Mouse (Mus musculus): ENCODE results near the gene Taar7d. TPM values are rescaled to one million over a fixed set of nuclear protein-coding genes. Genes with fewer than 3 reads are reported as not detected.

The Taar7d gene
- polyA plus RNA-seq, 1 experiment = not detected

DNA sequence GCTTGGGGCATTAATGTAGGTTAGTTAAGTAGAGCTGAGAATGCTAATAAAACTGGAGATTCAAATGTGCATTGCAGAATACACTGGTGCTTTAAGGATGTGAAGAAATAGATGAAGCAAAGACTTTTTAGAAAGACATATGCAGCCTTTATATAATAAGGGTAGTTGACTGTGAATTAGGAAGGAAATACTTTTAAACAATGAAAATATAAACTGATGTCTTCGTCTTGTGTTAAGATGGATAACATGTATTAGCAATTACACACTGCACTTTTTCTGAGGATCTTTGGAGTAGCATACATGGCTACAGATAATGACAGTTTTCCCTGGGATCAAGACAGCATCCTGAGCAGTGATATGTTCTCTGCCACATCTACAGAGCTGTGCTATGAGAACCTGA is 27.4 kb upstream of the Taar7d start, which contains the start of gene Taar7b:
Gene Taar7b (plus strand): TSS at position 301 of the 400 bp plus-strand sequence.
- no peak within 1 kb of the TSS for H3K4me3 ChIP-seq (ENCODE audit: low read depth, low read length)
- no peaks in the 10 kb centered on the region for H3K9me3 ChIP-seq (replicated peaks; ENCODE audit: control insufficient read depth, insufficient read depth, low read length, poor library complexity, severe bottlenecking)
- no peaks in the 10 kb centered on the region for H3K36me3 ChIP-seq (ENCODE audit: control insufficient read depth, insufficient read depth, low read length, poor library complexity, severe bottlenecking)
- H3K9ac ChIP-seq (ENCODE audit: low read depth, poor library complexity, severe bottlenecking) = no peak within 1 kb of the TSS
- no peaks in the 10 kb centered on the region for H3K27me3 ChIP-seq (ENCODE audit: control insufficient read depth, insufficient read depth, low read length, poor library complexity, severe bottlenecking)
- H3K27ac ChIP-seq (ENCODE audit: insufficient read depth, low read length) = no peak within 1 kb of the TSS
- H3K4me1 ChIP-seq (ENCODE audit: control insufficient read depth, insufficient read depth, low read length) = no peaks in the 10 kb centered on the region
- TF ChIP-seq CTCF (IDR thresholded peaks at IDR 0.05; ENCODE audit: low read depth, low read length) (no peak), POLR2A (IDR thresholded peaks at IDR 0.05; ENCODE audit: insufficient read depth, low read length) (no peak), EP300 (IDR thresholded peaks at IDR 0.05; ENCODE audit: insufficient read depth, low read depth, low read length) (no peak)

DNA sequence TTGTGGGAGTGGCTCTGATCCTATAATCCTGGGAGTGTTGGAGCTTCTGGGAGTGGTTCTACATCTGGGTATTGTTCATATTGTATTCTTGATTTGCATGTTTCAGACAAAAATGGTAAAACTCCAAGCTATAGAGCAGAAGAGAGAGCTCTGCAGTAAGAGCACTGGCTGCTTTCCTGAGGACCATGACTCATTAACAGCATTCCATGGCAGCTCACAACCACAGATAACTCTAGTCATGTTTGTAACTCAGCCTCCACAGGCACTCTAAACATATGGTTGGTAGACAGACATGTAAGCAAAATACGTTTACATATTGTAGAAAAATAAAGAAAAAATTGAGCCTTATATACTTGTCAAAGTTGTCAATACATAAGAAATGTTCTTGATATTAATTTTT is 20.6 kb upstream of the Taar7d start:
- no peak overlapping the region for H3K9ac ChIP-seq (ENCODE audit: low read depth, poor library complexity, severe bottlenecking)

GRCm38 (mm10) chr10:24007034-24007433 is 20.0 kb upstream of the Taar7d start:
- Histone ChIP-seq H3K27ac (ENCODE audit: insufficient read depth, low read length) (no peak overlapping the region), H3K27me3 (ENCODE audit: control insufficient read depth, insufficient read depth, low read length, poor library complexity, severe bottlenecking) (no peaks in the 10 kb centered on the region), H3K4me1 (ENCODE audit: control insufficient read depth, insufficient read depth, low read length) (no peaks in the 10 kb centered on the region), H3K9ac (ENCODE audit: low read depth, poor library complexity, severe bottlenecking) (no peak overlapping the region), H3K4me3 (ENCODE audit: low read depth, low read length) (no peak overlapping the region), H3K36me3 (ENCODE audit: control insufficient read depth, insufficient read depth, low read length, poor library complexity, severe bottlenecking) (no peaks in the 10 kb centered on the region), H3K9me3 (replicated peaks; ENCODE audit: control insufficient read depth, insufficient read depth, low read length, poor library complexity, severe bottlenecking) (no peaks in the 10 kb centered on the region)
- TF ChIP-seq POLR2A (IDR thresholded peaks at IDR 0.05; ENCODE audit: insufficient read depth, low read length) = no peak
- no peak for TF ChIP-seq CTCF (IDR thresholded peaks at IDR 0.05; ENCODE audit: low read depth, low read length)
- TF ChIP-seq EP300 (IDR thresholded peaks at IDR 0.05; ENCODE audit: insufficient read depth, low read depth, low read length) = no peak

More for the DNA sequence above, 20.6 kb upstream of the Taar7d start:
- no peaks in the 10 kb centered on the region for H3K27me3 ChIP-seq (ENCODE audit: control insufficient read depth, insufficient read depth, low read length, poor library complexity, severe bottlenecking)
- no peak overlapping the region for H3K4me3 ChIP-seq (ENCODE audit: low read depth, low read length)
- H3K9me3 ChIP-seq (replicated peaks; ENCODE audit: control insufficient read depth, insufficient read depth, low read length, poor library complexity, severe bottlenecking) = no peaks in the 10 kb centered on the region
- no peak for TF ChIP-seq CTCF (IDR thresholded peaks at IDR 0.05; ENCODE audit: low read depth, low read length)
- TF ChIP-seq POLR2A (IDR thresholded peaks at IDR 0.05; ENCODE audit: insufficient read depth, low read length) = no peak
- no peak for TF ChIP-seq EP300 (IDR thresholded peaks at IDR 0.05; ENCODE audit: insufficient read depth, low read depth, low read length)
- no peaks in the 10 kb centered on the region for H3K4me1 ChIP-seq (ENCODE audit: control insufficient read depth, insufficient read depth, low read length)
- H3K27ac ChIP-seq (ENCODE audit: insufficient read depth, low read length) = no peak overlapping the region
- no peaks in the 10 kb centered on the region for H3K36me3 ChIP-seq (ENCODE audit: control insufficient read depth, insufficient read depth, low read length, poor library complexity, severe bottlenecking)

- no peak overlapping the region for H3K9ac ChIP-seq (ENCODE audit: low read depth, poor library complexity, severe bottlenecking)
- H3K27me3 ChIP-seq (ENCODE audit: control insufficient read depth, insufficient read depth, low read length, poor library complexity, severe bottlenecking) = no peaks in the 10 kb centered on the region
- no peak overlapping the region for H3K27ac ChIP-seq (ENCODE audit: insufficient read depth, low read length)
- TF ChIP-seq POLR2A (IDR thresholded peaks at IDR 0.05; ENCODE audit: insufficient read depth, low read length) (no peak), CTCF (IDR thresholded peaks at IDR 0.05; ENCODE audit: low read depth, low read length) (no peak), EP300 (IDR thresholded peaks at IDR 0.05; ENCODE audit: insufficient read depth, low read depth, low read length) (no peak)
- no peaks in the 10 kb centered on the region for H3K4me1 ChIP-seq (ENCODE audit: control insufficient read depth, insufficient read depth, low read length)
- no peak overlapping the region for H3K4me3 ChIP-seq (ENCODE audit: low read depth, low read length)
- H3K9me3 ChIP-seq (replicated peaks; ENCODE audit: control insufficient read depth, insufficient read depth, low read length, poor library complexity, severe bottlenecking) = no peaks in the 10 kb centered on the region
- H3K36me3 ChIP-seq (ENCODE audit: control insufficient read depth, insufficient read depth, low read length, poor library complexity, severe bottlenecking) = no peaks in the 10 kb centered on the region
Observed at GRCm38 (mm10) chr10:24008143-24008542, 18.9 kb upstream of the Taar7d start.

DNA sequence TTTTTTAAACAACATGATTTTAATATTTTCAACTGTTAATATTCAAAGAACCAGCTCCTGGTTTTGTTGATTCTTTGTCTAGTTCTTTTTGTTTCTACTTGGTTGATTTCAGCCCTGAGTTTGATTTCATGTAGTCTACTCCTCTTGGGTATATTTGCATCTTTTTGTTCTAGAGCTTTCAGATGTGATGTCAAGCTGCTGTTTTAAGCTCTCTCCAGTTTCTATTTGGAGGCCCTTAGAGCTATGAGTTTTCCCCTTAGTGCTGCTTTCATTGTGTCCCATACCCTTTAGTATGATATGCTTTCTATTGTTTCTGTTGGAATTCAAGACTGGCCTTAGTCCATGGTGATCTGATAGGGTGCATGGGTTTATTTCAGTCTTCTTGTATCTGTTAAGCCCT is 4.3 kb downstream of the Taar7d start:
- no peaks in the 10 kb centered on the region for H3K36me3 ChIP-seq (ENCODE audit: control insufficient read depth, insufficient read depth, low read length, poor library complexity, severe bottlenecking)
- no peaks in the 10 kb centered on the region for H3K27me3 ChIP-seq (ENCODE audit: control insufficient read depth, insufficient read depth, low read length, poor library complexity, severe bottlenecking)
- H3K9ac ChIP-seq (ENCODE audit: low read depth, poor library complexity, severe bottlenecking) = no peak overlapping the region
- TF ChIP-seq CTCF (IDR thresholded peaks at IDR 0.05; ENCODE audit: low read depth, low read length) (no peak), EP300 (IDR thresholded peaks at IDR 0.05; ENCODE audit: insufficient read depth, low read depth, low read length) (no peak), POLR2A (IDR thresholded peaks at IDR 0.05; ENCODE audit: insufficient read depth, low read length) (no peak)
- H3K4me3 ChIP-seq (ENCODE audit: low read depth, low read length) = no peak overlapping the region
- no peaks in the 10 kb centered on the region for H3K4me1 ChIP-seq (ENCODE audit: control insufficient read depth, insufficient read depth, low read length)
- no peak overlapping the region for H3K27ac ChIP-seq (ENCODE audit: insufficient read depth, low read length)
- H3K9me3 ChIP-seq (replicated peaks; ENCODE audit: control insufficient read depth, insufficient read depth, low read length, poor library complexity, severe bottlenecking) = no peaks in the 10 kb centered on the region

DNA sequence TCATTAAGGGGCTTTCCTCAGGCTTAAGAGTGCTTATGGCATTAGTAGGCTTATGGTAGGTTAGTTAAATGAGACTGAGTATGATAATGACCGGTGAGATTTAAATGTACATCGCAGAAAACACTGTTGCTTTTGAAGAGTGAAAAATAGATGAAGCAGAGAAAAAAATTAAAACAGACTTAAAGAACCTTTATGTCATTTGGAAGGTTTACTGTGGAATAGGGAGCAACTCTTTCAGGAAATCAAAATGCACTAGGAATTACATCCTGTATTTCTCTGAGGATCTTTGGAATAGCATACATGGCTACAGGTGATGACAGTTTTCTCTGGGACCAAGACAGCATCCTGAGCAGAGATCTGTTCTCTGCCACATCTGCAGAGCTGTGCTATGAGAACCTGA is 10.3 kb downstream of the Taar7d start, which contains the start of gene Taar7e:
Gene Taar7e (plus strand): TSS at position 301 of the 400 bp plus-strand sequence.
- H3K27ac ChIP-seq (ENCODE audit: insufficient read depth, low read length) = no peak within 1 kb of the TSS
- H3K9ac ChIP-seq (ENCODE audit: low read depth, poor library complexity, severe bottlenecking) = no peak within 1 kb of the TSS
- H3K27me3 ChIP-seq (ENCODE audit: control insufficient read depth, insufficient read depth, low read length, poor library complexity, severe bottlenecking) = no peaks in the 10 kb centered on the region
- no peaks in the 10 kb centered on the region for H3K4me1 ChIP-seq (ENCODE audit: control insufficient read depth, insufficient read depth, low read length)
- no peak for TF ChIP-seq CTCF (IDR thresholded peaks at IDR 0.05; ENCODE audit: low read depth, low read length)
- no peak for TF ChIP-seq EP300 (IDR thresholded peaks at IDR 0.05; ENCODE audit: insufficient read depth, low read depth, low read length)
- no peak for TF ChIP-seq POLR2A (IDR thresholded peaks at IDR 0.05; ENCODE audit: insufficient read depth, low read length)
- H3K9me3 ChIP-seq (replicated peaks; ENCODE audit: control insufficient read depth, insufficient read depth, low read length, poor library complexity, severe bottlenecking) = no peaks in the 10 kb centered on the region
- no peak within 1 kb of the TSS for H3K4me3 ChIP-seq (ENCODE audit: low read depth, low read length)
- no peaks in the 10 kb centered on the region for H3K36me3 ChIP-seq (ENCODE audit: control insufficient read depth, insufficient read depth, low read length, poor library complexity, severe bottlenecking)

Data from ES-Bruce4 (cell line).